Mouse (Mus musculus): ENCODE measurements around the gene Herpud1.

GRCm38 (mm10) chr8:94392648-94393047 lies 6.4 kb downstream of the Herpud1 start:
- TF ChIP-seq POLR2A (IDR thresholded peaks at IDR 0.05; ENCODE audit: control insufficient read depth, extremely low read depth, insufficient read depth, low read length, poor library complexity), result no peak
- no peak for TF ChIP-seq CTCF (IDR thresholded peaks at IDR 0.05; ENCODE audit: borderline replicate concordance, control insufficient read depth, extremely low read depth, insufficient read depth, low read length, poor library complexity)
